Mouse (Mus musculus) hindbrain, embryonic 16.5 days (tissue): ENCODE measurements around the gene Top2b. TPM values are rescaled to one million over a fixed set of nuclear protein-coding genes. Genes with fewer than 3 reads are reported as not detected.
A peak's percentile ranks its signal among the peaks of the same experiment; 100 is the strongest.

ENCODE experiments used
- ATAC-seq: fragments of 200-750 bp; cut with Nextera tagmentation; 2 replicates; pipeline ENCODE4 v1.8.0; 2017; ENCODE audit warnings: moderate TSS enrichment, moderate library complexity
- H3K27ac ChIP-seq: fragments of 300-500 bp; sonication (generic); 2 replicates; pipeline ENCODE4 v1.5.1; 2014; ENCODE audit warnings: low read depth, mild to moderate bottlenecking, control low read depth, low read length, moderate library complexity
- H3K27me3 ChIP-seq: fragments of 300-500 bp; sonication (generic); replicated peaks from 2 replicates; pipeline ENCODE4 v1.6.1; 2014; ENCODE audit warnings: low read length; ENCODE audit not compliant: control insufficient read depth, insufficient read depth
- H3K36me3 ChIP-seq: fragments of 300-500 bp; sonication (generic); 2 replicates; pipeline ENCODE4 v1.6.1; 2014; ENCODE audit warnings: mild to moderate bottlenecking, low read length, moderate library complexity, mixed read lengths; ENCODE audit not compliant: control insufficient read depth, insufficient read depth
- H3K4me1 ChIP-seq: fragments of 300-500 bp; sonication (generic); 2 replicates; pipeline ENCODE4 v1.6.1; 2014; ENCODE audit warnings: low read depth, low read length; ENCODE audit not compliant: control insufficient read depth, insufficient read depth
- H3K4me2 ChIP-seq: fragments of 300-500 bp; sonication (generic); 2 replicates; pipeline ENCODE4 v1.6.1; 2014; ENCODE audit warnings: mild to moderate bottlenecking, low read length, control low read depth, moderate library complexity
- H3K4me3 ChIP-seq: fragments of 300-500 bp; sonication (generic); 2 replicates; pipeline ENCODE4 v1.5.1; 2014; ENCODE audit warnings: mild to moderate bottlenecking, low read length, control low read depth, moderate library complexity
- H3K9ac ChIP-seq: fragments of 300-500 bp; sonication (generic); 2 replicates; pipeline ENCODE4 v1.6.1; 2014; ENCODE audit warnings: low read depth, mild to moderate bottlenecking, control low read depth, low read length, moderate library complexity
- H3K9me3 ChIP-seq: fragments of 300-500 bp; sonication (generic); 2 replicates; pipeline ENCODE4 v1.6.1; 2014; ENCODE audit warnings: mild to moderate bottlenecking, low read length, moderate library complexity; ENCODE audit not compliant: control insufficient read depth
- WGBS: fragments of 180-500 bp; shearing (Covaris S2); extraction: QIAGEN DNeasy Blood & Tissue Kit; methylation state at CpG from one replicate; pipeline ENCODE4 v1.1.7; 2014; 5-methylcytosine and 5-hydroxymethylcytosine counted together
- polyA plus RNA-seq: library from polyadenylated mRNA; unstranded; fragments of >200 nt; fragmentation: Nextera tagmentation; extraction: Ambion mirVana; gene quantifications from 2 replicates; pipeline ENCODE4 v1.2.1, GENCODE M21; 2015

Gene Top2b
- polyA plus RNA-seq, 1 experiment from 2014 or later: 52.9 TPM

GRCm38 (mm10) chr14:16373190-16373589, 8.2 kb downstream of the Top2b start:
- Histone ChIP-seq H3K36me3 (no peaks in the 10 kb centered on the region), H3K27ac (no peak overlapping the region), H3K4me3 (no peak overlapping the region), H3K27me3 (no peaks in the 10 kb centered on the region), H3K4me1 (peaks cover 5% of the 10 kb centered on the region), H3K9me3 (no peaks in the 10 kb centered on the region), H3K4me2 (no peak overlapping the region), H3K9ac (no peak overlapping the region)
- no peak for ATAC-seq

- no peak overlapping the region for H3K4me2 ChIP-seq
Observed at GRCm38 (mm10) chr14:16379917-16380570, 15.1 kb downstream of the Top2b start.

GRCm38 (mm10) chr14:16384783-16385182, 19.8 kb downstream of the Top2b start:
- H3K4me1 ChIP-seq: no peaks in the 10 kb centered on the region; the same call in 1 of the 2 replicates
- H3K4me3 ChIP-seq: no peak overlapping the region
- H3K9me3 ChIP-seq: no peaks in the 10 kb centered on the region
- ATAC-seq: no peak
- H3K36me3 ChIP-seq: 0 out of 2 replicates have a peak, but pooled peaks cover 2% of the 10 kb centered on the region
- no peak overlapping the region for H3K4me2 ChIP-seq
- H3K9ac ChIP-seq: no peak overlapping the region
- no peak overlapping the region for H3K27ac ChIP-seq
- 52% methylated on average over 1 of the region's 1 CpGs for WGBS
- no peaks in the 10 kb centered on the region for H3K27me3 ChIP-seq

More at GRCm38 (mm10) chr14:16379917-16380570, 15.1 kb downstream of the Top2b start:
- Histone ChIP-seq H3K27me3 (no peaks in the 10 kb centered on the region), H3K4me3 (no peak overlapping the region), H3K36me3 (no peaks in the 10 kb centered on the region), H3K27ac (no peak overlapping the region; the same call in 1 of the 2 replicates), H3K9ac (no peak overlapping the region), H3K4me1 (peaks cover 2% of the 10 kb centered on the region), H3K9me3 (no peaks in the 10 kb centered on the region)
- peak; percentile 92 for ATAC-seq
- WGBS: 5% methylated on average over 2 of the region's 2 CpGs

- 94% methylated on average over 4 of the region's 4 CpGs for WGBS
- Histone ChIP-seq H3K9ac (no peak overlapping the region), H3K9me3 (no peaks in the 10 kb centered on the region), H3K4me2 (no peak overlapping the region), H3K4me3 (no peak overlapping the region), H3K27ac (no peak overlapping the region), H3K4me1 (no peaks in the 10 kb centered on the region), H3K27me3 (no peaks in the 10 kb centered on the region), H3K36me3 (peaks cover 11% of the 10 kb centered on the region)
- ATAC-seq: no peak
Observed at GRCm38 (mm10) chr14:16405187-16405586, 40.2 kb downstream of the Top2b start.

GRCm38 (mm10) chr14:16414163-16414562, 49.2 kb downstream of the Top2b start:
- no peak overlapping the region for H3K4me2 ChIP-seq
- no peaks in the 10 kb centered on the region for H3K4me1 ChIP-seq
- H3K36me3 ChIP-seq: peaks cover 14% of the 10 kb centered on the region
- 0 out of 2 replicates have a peak, but pooled peaks have one; percentile 17 for ATAC-seq
- H3K9ac ChIP-seq: no peak overlapping the region
- WGBS: 80% methylated on average over 4 of the region's 4 CpGs
- H3K4me3 ChIP-seq: no peak overlapping the region
- no peaks in the 10 kb centered on the region for H3K27me3 ChIP-seq
- H3K27ac ChIP-seq: no peak overlapping the region
- no peaks in the 10 kb centered on the region for H3K9me3 ChIP-seq

- H3K36me3 ChIP-seq: peaks cover 18% of the 10 kb centered on the region
- H3K4me3 ChIP-seq: no peak overlapping the region
- WGBS: 77% methylated on average over 4 of the region's 4 CpGs
- H3K9me3 ChIP-seq: no peaks in the 10 kb centered on the region
- ATAC-seq: no peak
- no peak overlapping the region for H3K27ac ChIP-seq
- no peaks in the 10 kb centered on the region for H3K27me3 ChIP-seq
- no peaks in the 10 kb centered on the region for H3K4me1 ChIP-seq
- H3K9ac ChIP-seq: no peak overlapping the region
- no peak overlapping the region for H3K4me2 ChIP-seq
Observed at GRCm38 (mm10) chr14:16427569-16427968, 62.6 kb downstream of the Top2b start.

- ATAC-seq: no peak
- Histone ChIP-seq H3K27ac (no peak overlapping the region), H3K9me3 (no peaks in the 10 kb centered on the region), H3K9ac (no peak overlapping the region), H3K4me1 (no peaks in the 10 kb centered on the region), H3K4me3 (no peak overlapping the region), H3K4me2 (no peak overlapping the region), H3K27me3 (no peaks in the 10 kb centered on the region), H3K36me3 (peaks cover 10% of the 10 kb centered on the region)
- 74% methylated on average over 4 of the region's 4 CpGs for WGBS
Observed at GRCm38 (mm10) chr14:16431941-16432499, 67.0 kb downstream of the Top2b start.

GRCm38 (mm10) chr14:16432550-16432949, 67.6 kb downstream of the Top2b start:
- Histone ChIP-seq H3K9ac (no peak overlapping the region), H3K4me3 (no peak overlapping the region), H3K4me1 (no peaks in the 10 kb centered on the region), H3K9me3 (no peaks in the 10 kb centered on the region), H3K36me3 (peaks cover 10% of the 10 kb centered on the region), H3K27me3 (no peaks in the 10 kb centered on the region), H3K27ac (no peak overlapping the region), H3K4me2 (no peak overlapping the region)
- no peak for ATAC-seq
- WGBS: 92% methylated on average over 3 of the region's 3 CpGs

- H3K4me2 ChIP-seq: no peak overlapping the region
- 0 out of 2 replicates have a peak, but pooled peaks have one; percentile 10 for ATAC-seq
- 59% methylated on average over 2 of the region's 2 CpGs for WGBS
- H3K9me3 ChIP-seq: no peaks in the 10 kb centered on the region
- peaks cover 10% of the 10 kb centered on the region for H3K36me3 ChIP-seq
- H3K9ac ChIP-seq: no peak overlapping the region
- no peaks in the 10 kb centered on the region for H3K4me1 ChIP-seq
- no peaks in the 10 kb centered on the region for H3K27me3 ChIP-seq
- no peak overlapping the region for H3K4me3 ChIP-seq
- H3K27ac ChIP-seq: no peak overlapping the region
Observed at GRCm38 (mm10) chr14:16433206-16433605, 68.2 kb downstream of the Top2b start.
